Comparison of ENCODE assay signal across 10 mouse cellular contexts in genomic region chr7:40622811-40623210, GRCm38 (mm10).
DNase-seq lines count a peak whose midpoint lies in the region; ATAC-seq and TF ChIP-seq lines count a peak whose summit lies in the region.
"Had no signal": no experiment of that assay in that cellular context is flagged by ENCODE, and none has a peak within 500 bp of the region (broad histone marks: within the 10 kb centered on the region; RNA-seq: fewer than 3 reads in every experiment).

No protein-coding gene starts in this region.

- H3K4me3 ChIP-seq in kidney, adult 2 months (ENCODE audit: insufficient read depth, low read depth, low read length), result no peak overlapping the region
- H3K4me3 ChIP-seq in stomach, postnatal 0 days (ENCODE audit: low read depth, low read length), result no peak overlapping the region
- H3K4me3 ChIP-seq: megakaryocyte, embryonic 14.5 days; stomach, embryonic 15.5 days had no signal

- no peaks in the 10 kb centered on the region for H3K4me1 ChIP-seq in kidney, adult 2 months (ENCODE audit: control insufficient read depth, insufficient read depth, low read length)
- no peaks in the 10 kb centered on the region for H3K4me1 ChIP-seq in stomach, postnatal 0 days (replicated peaks; ENCODE audit: control insufficient read depth, insufficient read depth)
- H3K4me1 ChIP-seq: megakaryocyte, embryonic 14.5 days; stomach, embryonic 15.5 days had no signal

- DNase-seq in heart, adult 18-20 months, result peak; percentile 1 to 2
- no peak for DNase-seq in heart, adult 9 months (ENCODE audit: low spot score in 2 of 2)
- DNase-seq in NIH3T3 (ENCODE audit: low read depth), result peak; percentile 15
- DNase-seq in kidney, adult 2 months, result peak; percentile 55
- DNase-seq in left cerebral cortex, adult 18-20 months (ENCODE audit: low spot score in 2 of 2), result peak; percentile 81 to 85
- no peak for DNase-seq in stomach, postnatal 0 days (ENCODE audit: low spot score)
- no peak for DNase-seq in urinary bladder, adult 2 months (ENCODE audit: low spot score)

- H3K9ac ChIP-seq in stomach, postnatal 0 days (ENCODE audit: low read length), result no peak overlapping the region
- H3K9ac ChIP-seq: stomach, embryonic 15.5 days had no signal

- no peaks in the 10 kb centered on the region for H3K9me3 ChIP-seq in stomach, postnatal 0 days (ENCODE audit: control insufficient read depth, low read length)
- H3K9me3 ChIP-seq: stomach, embryonic 15.5 days had no signal

- H3K27me3 ChIP-seq in kidney, adult 2 months (replicated peaks; ENCODE audit: control insufficient read depth, insufficient read depth, low read length), result no peaks in the 10 kb centered on the region; the same call in 1 of the 2 replicates
- no peaks in the 10 kb centered on the region for H3K27me3 ChIP-seq in stomach, postnatal 0 days (ENCODE audit: control insufficient read depth, insufficient read depth, low read length)
- H3K27me3 ChIP-seq: megakaryocyte, embryonic 14.5 days; stomach, embryonic 15.5 days had no signal

- no peaks in the 10 kb centered on the region for H3K36me3 ChIP-seq in kidney, adult 2 months (ENCODE audit: control insufficient read depth, insufficient read depth, low read length)
- no peaks in the 10 kb centered on the region for H3K36me3 ChIP-seq in stomach, postnatal 0 days (ENCODE audit: control insufficient read depth, insufficient read depth, low read length)
- H3K36me3 ChIP-seq: stomach, embryonic 15.5 days had no signal

- no peak for TF ChIP-seq POLR2A in kidney, adult 2 months (IDR thresholded peaks at IDR 0.05; ENCODE audit: low read depth, low read length)

- no peak for TF ChIP-seq CTCF in kidney, adult 2 months (conservative IDR thresholded peaks at IDR 0.05; ENCODE audit: insufficient read depth, insufficient read length, low read depth, low read length)
- no peak for TF ChIP-seq CTCF in stomach, postnatal 0 days (IDR thresholded peaks at IDR 0.05; ENCODE audit: low read depth)

- H3K27ac ChIP-seq in kidney, adult 2 months (ENCODE audit: insufficient read depth, low read depth, low read length), result no peak overlapping the region
- H3K27ac ChIP-seq in stomach, postnatal 0 days (replicated peaks), result no peak overlapping the region
- H3K27ac ChIP-seq: stomach, embryonic 15.5 days had no signal

- 15% methylated on average over 3 of the region's 3 CpGs for WGBS in kidney, adult 2 months
- WGBS in stomach, postnatal 0 days, result 36% methylated on average over 3 of the region's 3 CpGs

- TF ChIP-seq EP300 in stomach, postnatal 0 days (optimal IDR thresholded peaks at IDR 0.05), result no peak

- ATAC-seq in monocyte, adult 5-6 weeks (replicated peaks; ENCODE audit: insufficient number of reproducible peaks, low FRiP score, low TSS enrichment, poor library complexity, severe bottlenecking), result no peak
- ATAC-seq in stomach, postnatal 0 days (ENCODE audit: low FRiP score, low TSS enrichment), result no peak

- H3K4me2 ChIP-seq in stomach, postnatal 0 days (replicated peaks; ENCODE audit: low read depth), result no peak overlapping the region
- H3K4me2 ChIP-seq: stomach, embryonic 15.5 days had no signal

Comparison
In these comparisons a context has a peak if more than half of its experiments do, and no peak if none do; other contexts are left out.
1. DNase-seq: peak in heart, adult 18-20 months (2 of 2), NIH3T3 (single experiment), kidney, adult 2 months (single experiment) and left cerebral cortex, adult 18-20 months (2 of 2); none in heart, adult 9 months (0 of 2), stomach, postnatal 0 days (single experiment) and urinary bladder, adult 2 months (single experiment).